Mouse (Mus musculus) splenic B cell, adult 2 months (primary cell): ENCODE results near the gene Gtf2a2.

ENCODE experiments used
- DNase-seq: peaks from one replicate; pipeline ENCODE4 v3.0.0-alpha.2; 2011; ENCODE audit warnings: low read depth, low spot score
- H3K27me3 ChIP-seq: 2 replicates; pipeline ENCODE4 v1.6.1; 2012; ENCODE audit warnings: mild to moderate bottlenecking, low read length, moderate library complexity, mixed read lengths; ENCODE audit not compliant: control insufficient read depth, poor library complexity, insufficient read depth, severe bottlenecking
- H3K36me3 ChIP-seq: 2 replicates; pipeline ENCODE4 v1.6.1; 2012; ENCODE audit warnings: mild to moderate bottlenecking, low read length, moderate library complexity, mixed read lengths; ENCODE audit not compliant: control insufficient read depth, poor library complexity, insufficient read depth, severe bottlenecking

Gtf2a2 gene

DNA sequence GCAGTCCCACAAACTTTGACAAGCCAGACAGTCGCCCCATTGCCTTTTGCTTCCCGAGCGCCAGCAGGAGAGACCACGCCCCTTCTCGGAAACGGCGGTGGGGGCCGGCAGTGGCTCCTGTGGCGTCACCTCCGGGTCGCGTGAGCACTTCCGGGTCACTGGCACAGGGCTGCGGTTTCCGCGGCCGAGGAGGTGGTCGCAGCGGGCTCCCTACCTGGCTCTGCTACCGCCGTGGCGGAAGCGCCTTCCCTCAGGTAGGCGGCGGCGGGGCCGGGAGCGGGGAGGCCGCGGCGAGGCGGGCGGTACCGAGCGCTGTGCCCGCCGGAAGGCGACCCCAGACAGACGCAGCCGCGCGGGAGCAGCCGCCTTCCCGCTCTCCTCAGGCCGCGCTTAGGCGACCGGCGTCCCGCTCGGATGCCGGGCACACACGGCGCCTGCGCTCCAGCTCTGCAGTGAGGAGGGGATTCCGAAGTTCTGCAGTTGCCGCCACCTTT, at the start of gene Gtf2a2:
Gene Gtf2a2 (plus strand): TSS at position 143 of the 494 bp plus-strand sequence.
- Histone ChIP-seq H3K36me3 (peaks cover 2% of the 10 kb centered on the region; the same call in 1 of the 2 replicates), H3K27me3 (no peaks in the 10 kb centered on the region; the same call in 1 of the 2 replicates)
- DNase-seq, result peak; percentile 90

GRCm38 (mm10) chr9:69964370-69964769, 48.0 kb upstream of the Gtf2a2 start:
- DNase-seq, result no peak
- Histone ChIP-seq H3K27me3 (no peaks in the 10 kb centered on the region), H3K36me3 (no peaks in the 10 kb centered on the region)

DNA sequence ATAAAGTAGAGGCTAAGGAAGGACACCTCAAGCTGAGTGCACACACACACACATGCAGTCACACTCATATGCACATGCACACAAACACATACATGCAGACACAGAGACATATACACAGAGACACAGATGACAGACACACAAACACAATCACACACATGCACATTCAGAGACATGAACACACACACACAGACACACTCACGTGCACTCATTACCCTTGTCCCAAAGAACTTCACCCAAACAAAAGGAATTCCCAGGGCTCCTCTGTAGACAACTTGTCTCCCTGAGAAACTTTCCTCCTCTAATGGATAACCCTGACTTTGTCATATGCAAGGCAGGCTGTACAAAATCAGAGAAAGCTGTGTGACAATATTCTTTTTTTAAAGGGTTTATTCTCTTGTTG, 26.8 kb upstream of the Gtf2a2 start:
- H3K27me3 ChIP-seq, result no peaks in the 10 kb centered on the region

GRCm38 (mm10) chr9:69986063-69986462, 26.3 kb upstream of the Gtf2a2 start:
- no peak for DNase-seq

More for the DNA sequence above, 26.8 kb upstream of the Gtf2a2 start:
- no peak for DNase-seq
- H3K36me3 ChIP-seq, result no peaks in the 10 kb centered on the region

GRCm38 (mm10) chr9:69986571-69986970, 25.8 kb upstream of the Gtf2a2 start:
- Histone ChIP-seq H3K27me3 (no peaks in the 10 kb centered on the region), H3K36me3 (no peaks in the 10 kb centered on the region)
- no peak for DNase-seq

More at GRCm38 (mm10) chr9:69986063-69986462, 26.3 kb upstream of the Gtf2a2 start:
- Histone ChIP-seq H3K36me3 (no peaks in the 10 kb centered on the region), H3K27me3 (no peaks in the 10 kb centered on the region)

GRCm38 (mm10) chr9:69987579-69987978, 24.8 kb upstream of the Gtf2a2 start:
- no peaks in the 10 kb centered on the region for H3K27me3 ChIP-seq
- DNase-seq, result peak; percentile 82
- H3K36me3 ChIP-seq, result no peaks in the 10 kb centered on the region

DNA sequence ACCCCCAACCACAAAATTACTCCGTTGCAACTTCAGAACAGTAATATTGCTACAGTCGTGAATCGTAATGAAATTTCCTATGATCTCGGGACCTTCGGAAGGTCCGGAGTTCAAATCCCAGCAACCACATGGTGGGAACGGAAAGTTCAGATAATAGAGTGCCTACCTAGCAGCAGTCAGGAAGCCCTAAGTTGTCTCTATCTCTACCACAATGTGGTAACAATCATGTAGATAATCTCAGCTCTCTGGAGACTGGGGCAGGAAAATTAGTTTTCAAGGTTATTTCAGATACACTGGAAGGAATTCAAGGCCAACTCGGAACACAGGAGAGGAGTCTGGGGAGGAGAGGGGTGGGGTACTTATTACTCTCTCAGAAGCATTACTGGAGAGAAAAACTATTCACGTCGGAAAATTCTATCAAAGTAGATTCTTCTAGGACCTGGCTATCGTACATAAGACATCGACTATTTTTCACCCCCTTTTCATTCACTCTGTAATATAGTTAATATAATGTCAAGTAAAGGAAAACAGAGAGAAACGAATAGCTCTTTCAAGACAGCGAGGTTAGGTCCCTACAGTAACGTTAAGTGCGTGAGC, 23.5 kb upstream of the Gtf2a2 start:
- Histone ChIP-seq H3K27me3 (no peaks in the 10 kb centered on the region), H3K36me3 (no peaks in the 10 kb centered on the region)
- no peak for DNase-seq

DNA sequence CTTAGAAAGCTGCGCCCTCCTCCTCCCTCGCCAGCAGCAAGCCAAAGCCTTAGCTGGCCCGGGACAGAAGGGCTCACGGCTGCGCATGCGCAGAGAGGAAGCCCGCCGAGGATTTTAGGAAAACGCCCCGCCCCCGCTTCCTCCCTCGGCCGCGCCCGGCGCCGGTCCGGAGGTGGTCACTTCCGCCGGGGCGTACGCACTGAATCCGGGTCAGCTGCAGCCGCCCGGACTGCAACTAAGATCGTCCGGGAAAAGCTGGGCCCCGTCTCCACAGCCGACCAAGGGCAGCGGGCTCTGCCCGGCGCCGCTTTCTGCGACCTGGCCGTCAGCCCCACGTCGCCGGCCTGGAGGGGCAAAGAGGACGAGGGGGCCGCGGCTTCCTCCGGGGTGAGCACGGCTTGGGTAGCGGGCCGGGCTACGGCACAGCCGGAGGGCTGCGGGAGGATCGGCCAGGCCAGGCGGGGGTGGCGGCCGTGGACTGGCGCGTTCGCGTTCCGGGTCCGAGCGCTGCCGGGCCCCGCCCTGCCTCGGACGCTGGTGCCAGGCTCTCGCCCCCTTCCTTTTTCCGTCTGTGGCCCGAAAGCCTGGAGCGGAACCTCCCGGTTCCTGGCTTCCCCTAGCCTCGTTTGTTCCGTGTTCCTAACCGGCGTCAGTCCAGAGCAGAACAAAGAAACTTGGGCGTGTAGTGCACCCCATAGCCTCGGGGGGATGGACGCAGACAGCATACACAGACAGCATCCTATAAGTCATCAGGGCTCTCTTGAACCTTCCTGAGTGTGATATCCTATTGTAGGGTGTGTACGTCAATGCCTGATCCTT, 22.8 kb upstream of the Gtf2a2 start, which contains the start of gene Bnip2:
Gene Bnip2 (plus strand): TSS at position 164 of the 819 bp plus-strand sequence.
- no peaks in the 10 kb centered on the region for H3K36me3 ChIP-seq
- peak; percentile 85 for DNase-seq
- no peaks in the 10 kb centered on the region for H3K27me3 ChIP-seq

DNA sequence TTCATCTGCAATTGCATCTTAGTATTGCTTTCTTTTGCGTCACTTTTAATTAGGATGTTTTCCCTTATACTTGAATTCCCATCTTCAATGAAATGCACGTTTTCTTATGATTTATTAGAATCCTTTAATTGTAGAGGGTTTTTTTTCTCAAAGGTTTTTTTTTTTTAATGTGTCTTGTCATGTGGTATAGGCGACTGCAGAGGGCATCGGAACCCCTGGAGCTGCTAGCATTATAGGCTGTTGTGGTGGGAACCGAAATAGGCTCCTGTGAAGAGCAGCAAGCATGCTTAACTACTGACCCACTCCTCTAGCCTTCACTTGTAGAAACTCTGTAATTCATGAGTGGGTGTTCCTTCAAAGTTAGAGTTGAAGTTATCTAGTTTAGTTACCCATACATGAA, 22.0 kb upstream of the Gtf2a2 start:
- peak; percentile 44 for DNase-seq

DNA sequence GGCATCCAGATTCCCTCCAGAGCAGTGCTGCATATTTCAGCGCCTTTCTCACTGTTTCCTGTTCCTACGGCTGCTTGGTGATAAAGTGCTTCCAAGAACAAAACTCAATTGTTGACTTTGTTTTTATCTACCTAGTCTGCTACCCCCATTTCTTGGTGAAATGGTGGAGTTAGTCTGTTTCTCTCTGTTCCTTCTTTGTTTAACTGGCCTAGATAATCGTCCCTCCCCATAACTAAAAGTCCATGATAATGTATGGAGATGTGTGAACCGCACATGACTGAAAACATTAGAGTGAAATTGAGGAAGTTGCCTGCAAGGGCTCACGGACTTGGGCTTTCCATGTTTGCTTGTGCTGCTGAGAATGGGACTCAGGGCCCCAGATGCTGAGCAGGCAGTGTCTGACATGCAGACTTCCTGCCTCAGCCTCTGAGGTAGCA, 19.5 kb upstream of the Gtf2a2 start:
- Histone ChIP-seq H3K27me3 (no peaks in the 10 kb centered on the region), H3K36me3 (peaks cover 8% of the 10 kb centered on the region)
- DNase-seq, result peak; percentile 46

More for the DNA sequence above, 22.0 kb upstream of the Gtf2a2 start:
- Histone ChIP-seq H3K27me3 (no peaks in the 10 kb centered on the region), H3K36me3 (no peaks in the 10 kb centered on the region)

DNA sequence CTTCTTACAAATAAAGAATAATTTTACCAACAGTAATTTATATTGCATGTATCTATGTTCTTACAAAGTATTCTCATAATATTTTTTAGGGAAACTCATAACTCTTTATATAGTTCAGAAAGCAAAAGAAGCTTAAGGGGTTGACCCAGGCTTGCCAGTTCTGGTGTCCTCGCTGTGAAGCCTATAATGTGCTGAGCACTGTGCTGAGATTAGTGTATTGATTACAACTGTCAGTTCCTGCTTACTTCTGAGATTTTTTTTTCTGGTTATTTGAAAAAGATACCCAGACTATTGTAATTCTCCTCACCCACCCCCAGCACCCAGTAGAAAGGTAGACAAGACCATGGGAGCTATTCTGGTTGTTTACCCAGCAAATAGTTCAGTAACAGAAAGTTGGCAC, 18.9 kb upstream of the Gtf2a2 start:
- Histone ChIP-seq H3K36me3 (peaks cover 9% of the 10 kb centered on the region), H3K27me3 (no peaks in the 10 kb centered on the region)
- no peak for DNase-seq

- Histone ChIP-seq H3K27me3 (no peaks in the 10 kb centered on the region), H3K36me3 (peaks cover 14% of the 10 kb centered on the region)
- DNase-seq, result no peak
Observed at GRCm38 (mm10) chr9:69994547-69994946, 17.8 kb upstream of the Gtf2a2 start.

DNA sequence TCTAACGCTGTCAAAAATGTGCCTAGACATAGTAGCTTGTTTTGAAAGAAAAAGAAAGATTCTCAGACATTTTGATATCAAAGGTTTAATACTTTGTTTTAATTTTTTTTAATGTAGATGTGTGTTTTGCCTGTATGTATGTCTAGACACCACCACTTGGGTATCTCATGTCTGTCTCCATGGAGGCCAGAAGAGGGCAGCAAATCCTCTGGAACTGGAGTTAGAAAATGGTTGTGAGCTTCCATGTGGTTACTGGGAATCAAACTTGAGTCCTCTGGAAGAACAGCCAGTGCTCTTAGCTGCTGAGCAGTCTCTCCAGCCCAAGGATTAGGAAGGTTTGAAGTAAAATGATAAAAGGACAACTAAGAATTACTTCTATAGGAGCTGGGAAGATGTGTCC, 13.0 kb upstream of the Gtf2a2 start:
- Histone ChIP-seq H3K36me3 (peaks cover 23% of the 10 kb centered on the region), H3K27me3 (no peaks in the 10 kb centered on the region)
- peak; percentile 27 for DNase-seq

- no peaks in the 10 kb centered on the region for H3K27me3 ChIP-seq
- DNase-seq, result no peak
- H3K36me3 ChIP-seq, result peaks cover 21% of the 10 kb centered on the region; the same call in 1 of the 2 replicates
Observed at GRCm38 (mm10) chr9:70003516-70003915, 8.8 kb upstream of the Gtf2a2 start.

DNA sequence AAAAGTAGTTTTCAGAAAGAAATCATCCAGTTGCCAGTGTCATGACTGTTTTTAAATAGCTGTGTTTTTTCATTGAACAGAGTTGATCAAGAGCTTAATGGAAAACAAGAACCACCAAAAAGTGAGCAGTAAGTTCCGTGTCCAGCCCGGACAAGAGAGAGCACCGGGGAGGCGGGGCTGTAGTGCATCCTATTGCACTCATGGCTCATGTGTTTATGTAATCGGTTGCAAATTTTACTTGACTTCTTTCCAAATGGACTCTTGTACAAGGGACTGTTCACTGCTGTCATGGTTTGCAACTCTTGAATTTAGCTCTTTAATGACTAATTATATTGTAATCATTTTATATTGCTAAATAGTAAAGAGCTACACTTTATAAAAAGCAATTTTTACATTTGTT, 5.4 kb upstream of the Gtf2a2 start:
- H3K36me3 ChIP-seq, result peaks cover 16% of the 10 kb centered on the region; the same call in 1 of the 2 replicates
- no peak for DNase-seq
- H3K27me3 ChIP-seq, result no peaks in the 10 kb centered on the region
